Mouse (Mus musculus) thymus, adult 2 months (tissue): ENCODE results near the gene Zxdc.

ENCODE experiments used
- CTCF ChIP-seq: fragments of 200-500 bp; IDR thresholded peaks from 2 replicates; pipeline ENCODE4 v1.5.1; 2012; ENCODE audit warnings: mild to moderate bottlenecking, control low read depth, low read length, moderate library complexity, borderline replicate concordance; ENCODE audit not compliant: control insufficient read depth, poor library complexity, insufficient read depth; ENCODE audit errors: extremely low read depth
- POLR2A ChIP-seq: fragments of 200-500 bp; IDR thresholded peaks from 2 replicates; pipeline ENCODE4 v1.6.1; 2012; ENCODE audit warnings: mild to moderate bottlenecking, low read length, control low read depth, moderate library complexity; ENCODE audit not compliant: control insufficient read depth, poor library complexity, insufficient read depth; ENCODE audit errors: extremely low read depth

GRCm38 (mm10) chr6:90435195-90435618, 65.9 kb downstream of the Zxdc start:
- no peak for TF ChIP-seq POLR2A
- peak; percentile 30; the same call in 1 of the 2 replicates for TF ChIP-seq CTCF
